ENCODE assay signal across 8 mouse cellular contexts in genomic region chr1:98748886-98749285, GRCm38 (mm10).
DNase-seq lines count a peak whose midpoint lies in the region; ATAC-seq lines count a peak whose summit lies in the region.

No protein-coding gene starts in this region.

- H3K4me3 ChIP-seq in forebrain, embryonic 16.5 days (replicated peaks; ENCODE audit: low read length), result no peak overlapping the region
- no peak overlapping the region for H3K4me3 ChIP-seq in neural tube, embryonic 13.5 days

- H3K4me2 ChIP-seq in forebrain, embryonic 16.5 days (ENCODE audit: low read length), result no peak overlapping the region
- H3K4me2 ChIP-seq in neural tube, embryonic 13.5 days, result no peak overlapping the region

- no peaks in the 10 kb centered on the region for H3K4me1 ChIP-seq in forebrain, embryonic 16.5 days (replicated peaks; ENCODE audit: control insufficient read depth, insufficient read depth, low read length)
- H3K4me1 ChIP-seq in neural tube, embryonic 13.5 days (replicated peaks), result no peaks in the 10 kb centered on the region

- no peaks in the 10 kb centered on the region for H3K36me3 ChIP-seq in forebrain, embryonic 16.5 days (ENCODE audit: control insufficient read depth, insufficient read depth)
- no peaks in the 10 kb centered on the region for H3K36me3 ChIP-seq in neural tube, embryonic 13.5 days

- ATAC-seq in forebrain, embryonic 16.5 days, result peak; percentile 91
- peak; percentile 65 for ATAC-seq in neural tube, embryonic 13.5 days (ENCODE audit: low read depth)
- no peak for ATAC-seq in erythroblast, adult 5-6 weeks (replicated peaks; ENCODE audit: low FRiP score, poor library complexity, severe bottlenecking)

- no peak overlapping the region for H3K9ac ChIP-seq in forebrain, embryonic 16.5 days (replicated peaks; ENCODE audit: low read depth, low read length)
- H3K9ac ChIP-seq in neural tube, embryonic 13.5 days, result no peak overlapping the region

- 7% methylated on average over 2 of the region's 2 CpGs for WGBS in forebrain, embryonic 16.5 days
- 4% methylated on average over 2 of the region's 2 CpGs for WGBS in neural tube, embryonic 13.5 days

- no peaks in the 10 kb centered on the region for H3K9me3 ChIP-seq in forebrain, embryonic 16.5 days (ENCODE audit: control insufficient read depth, low read length)
- H3K9me3 ChIP-seq in neural tube, embryonic 13.5 days, result no peaks in the 10 kb centered on the region

- H3K27me3 ChIP-seq in forebrain, embryonic 16.5 days (replicated peaks; ENCODE audit: control insufficient read depth, insufficient read depth, low read length), result no peaks in the 10 kb centered on the region
- no peaks in the 10 kb centered on the region for H3K27me3 ChIP-seq in neural tube, embryonic 13.5 days

- peak; percentile 8 for DNase-seq in ovary, postnatal 14 days (ENCODE audit: low spot score)
- no peak for DNase-seq in ovary, postnatal 10 days (ENCODE audit: low spot score)
- DNase-seq in layer of hippocampus, postnatal 14 days (ENCODE audit: low spot score in 2 of 2), result peak; percentile 32 to 60
- DNase-seq in spleen, postnatal 4 days (ENCODE audit: low spot score in 2 of 2), result no peak
- DNase-seq in thymus, postnatal 25 days, result no peak

- no peak overlapping the region for H3K27ac ChIP-seq in forebrain, embryonic 16.5 days (ENCODE audit: low read length)
- H3K27ac ChIP-seq in neural tube, embryonic 13.5 days (replicated peaks), result no peak overlapping the region

Comparison
In these comparisons a context has a peak if more than half of its experiments do, and no peak if none do; other contexts are left out.
1. DNase-seq: peak in ovary, postnatal 14 days (single experiment) and layer of hippocampus, postnatal 14 days (2 of 2); none in ovary, postnatal 10 days (single experiment), spleen, postnatal 4 days (0 of 2) and thymus, postnatal 25 days (single experiment).